Comparison of ENCODE assay signal across 17 mouse cellular contexts in the genomic region with DNA sequence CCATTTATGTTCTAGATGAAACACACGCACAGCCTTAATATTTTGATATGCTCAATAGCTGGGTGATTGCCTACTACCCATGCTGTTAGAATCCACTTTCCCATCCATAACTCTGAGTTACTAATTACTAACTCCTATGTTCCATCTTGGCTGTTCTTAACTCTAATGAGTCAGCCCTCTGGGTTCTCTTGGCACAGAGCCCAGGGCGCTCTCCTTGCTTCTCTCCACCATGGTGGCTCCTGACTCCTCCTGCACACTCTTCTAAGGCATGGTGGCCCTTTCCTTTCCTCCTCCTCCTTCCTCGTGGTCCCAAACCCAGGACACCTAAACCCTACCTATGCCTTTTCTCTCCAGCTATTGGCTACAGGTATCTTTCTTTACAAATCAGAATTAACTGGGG.
DNase-seq lines count a peak whose midpoint lies in the region; ATAC-seq and TF ChIP-seq lines count a peak whose summit lies in the region.
"Had no signal": no experiment of that assay in that cellular context is flagged by ENCODE, and none has a peak within 500 bp of the region (broad histone marks: within the 10 kb centered on the region; RNA-seq: fewer than 3 reads in every experiment).

No protein-coding gene starts in this region.

- WGBS in hindbrain, embryonic 13.5 days = 93% methylated on average over 3 of the region's 3 CpGs

- no peak overlapping the region for H3K9ac ChIP-seq in hindbrain, embryonic 13.5 days
- H3K9ac ChIP-seq: embryonic facial prominence, embryonic 13.5 days; heart, embryonic 13.5 days; hindbrain, embryonic 12.5 days; limb, embryonic 12.5 days had no signal

- no peaks in the 10 kb centered on the region for H3K4me1 ChIP-seq in hindbrain, embryonic 13.5 days (replicated peaks)
- H3K4me1 ChIP-seq: embryonic facial prominence, embryonic 13.5 days; forebrain, embryonic 10.5 days; heart, embryonic 13.5 days; hindbrain, embryonic 12.5 days; limb, embryonic 12.5 days had no signal

- no peak overlapping the region for H3K4me2 ChIP-seq in hindbrain, embryonic 13.5 days
- H3K4me2 ChIP-seq: embryonic facial prominence, embryonic 13.5 days; heart, embryonic 13.5 days; hindbrain, embryonic 12.5 days; limb, embryonic 12.5 days had no signal

- ATAC-seq in hindbrain, embryonic 13.5 days (ENCODE audit: low FRiP score) = no peak
- ATAC-seq: activated CD4-positive, CD25-positive, alpha-beta regulatory T cell, adult 4 months had no signal

- H3K27ac ChIP-seq in gastrocnemius, adult 2 months = no peak overlapping the region
- no peak overlapping the region for H3K27ac ChIP-seq in hindbrain, embryonic 13.5 days
- H3K27ac ChIP-seq: embryonic facial prominence, embryonic 13.5 days; forebrain, embryonic 10.5 days; heart, embryonic 13.5 days; hindbrain, embryonic 12.5 days; limb, embryonic 12.5 days had no signal

- H3K4me3 ChIP-seq in gastrocnemius, adult 2 months = no peak overlapping the region
- no peak overlapping the region for H3K4me3 ChIP-seq in hindbrain, embryonic 13.5 days
- H3K4me3 ChIP-seq: embryonic facial prominence, embryonic 13.5 days; forebrain, embryonic 10.5 days; heart, embryonic 13.5 days; hindbrain, embryonic 12.5 days; limb, embryonic 12.5 days had no signal

- TF ChIP-seq CTCF in gastrocnemius, adult 2 months (IDR thresholded peaks at IDR 0.05) = no peak

- DNase-seq in gastrocnemius, adult 2 months = peak; percentile 26
- no peak for DNase-seq in gastrocnemius, postnatal 36 days
- DNase-seq in kidney, postnatal 25 days = peak; percentile 10 to 35
- no peak for DNase-seq in kidney, adult 18-20 months
- DNase-seq in 416B (ENCODE audit: low read depth) = peak; percentile 47
- peak; percentile 77 for DNase-seq in adrenal gland, postnatal 10 days
- no peak for DNase-seq in neural tube, embryonic 10.5 days (ENCODE audit: extremely low spot score, low spot score)
- DNase-seq: layer of hippocampus, postnatal 36 days; thymus, adult 2 months had no signal

- no peaks in the 10 kb centered on the region for H3K36me3 ChIP-seq in hindbrain, embryonic 13.5 days
- H3K36me3 ChIP-seq: embryonic facial prominence, embryonic 13.5 days; forebrain, embryonic 10.5 days; G1E; heart, embryonic 13.5 days; hindbrain, embryonic 12.5 days; limb, embryonic 12.5 days had no signal

- no peaks in the 10 kb centered on the region for H3K27me3 ChIP-seq in hindbrain, embryonic 13.5 days
- H3K27me3 ChIP-seq: embryonic facial prominence, embryonic 13.5 days; heart, embryonic 13.5 days; hindbrain, embryonic 12.5 days; limb, embryonic 12.5 days had no signal

- intact Hi-C loops in gastrocnemius, adult 2 months (cut with DNase I) = no loop called here
- intact Hi-C loops in gastrocnemius, postnatal 36 days (cut with DNase I) = no loop called here

- H3K9me3 ChIP-seq in hindbrain, embryonic 13.5 days = no peaks in the 10 kb centered on the region
- H3K9me3 ChIP-seq: embryonic facial prominence, embryonic 13.5 days; forebrain, embryonic 10.5 days; G1E; heart, embryonic 13.5 days; hindbrain, embryonic 12.5 days; limb, embryonic 12.5 days had no signal

Comparison
In these comparisons a context has a peak if more than half of its experiments do, and no peak if none do; other contexts are left out.
1. DNase-seq: peak in gastrocnemius, adult 2 months (single experiment), kidney, postnatal 25 days (2 of 2), 416B (single experiment) and adrenal gland, postnatal 10 days (single experiment); none in gastrocnemius, postnatal 36 days (0 of 2), kidney, adult 18-20 months (single experiment) and neural tube, embryonic 10.5 days (single experiment).